Mouse (Mus musculus) frontal cortex, postnatal 10 days (tissue): ENCODE data around the gene Gm12248.
A peak's percentile ranks its signal among the peaks of the same experiment; 100 is the strongest.
"Not testable (repeated sequence)": the region's sequence is repeated elsewhere in the genome, so short reads cannot be mapped to it uniquely, and the experiment has no call there.

Experiments
- DNase-seq, 2 experiments: peaks; one replicate each; pipeline ENCODE4 v3.0.0; 2022; ENCODE audit warnings: low spot score in 2 of 2, mixed read lengths in 1 of 2

Gm12248 gene

DNA sequence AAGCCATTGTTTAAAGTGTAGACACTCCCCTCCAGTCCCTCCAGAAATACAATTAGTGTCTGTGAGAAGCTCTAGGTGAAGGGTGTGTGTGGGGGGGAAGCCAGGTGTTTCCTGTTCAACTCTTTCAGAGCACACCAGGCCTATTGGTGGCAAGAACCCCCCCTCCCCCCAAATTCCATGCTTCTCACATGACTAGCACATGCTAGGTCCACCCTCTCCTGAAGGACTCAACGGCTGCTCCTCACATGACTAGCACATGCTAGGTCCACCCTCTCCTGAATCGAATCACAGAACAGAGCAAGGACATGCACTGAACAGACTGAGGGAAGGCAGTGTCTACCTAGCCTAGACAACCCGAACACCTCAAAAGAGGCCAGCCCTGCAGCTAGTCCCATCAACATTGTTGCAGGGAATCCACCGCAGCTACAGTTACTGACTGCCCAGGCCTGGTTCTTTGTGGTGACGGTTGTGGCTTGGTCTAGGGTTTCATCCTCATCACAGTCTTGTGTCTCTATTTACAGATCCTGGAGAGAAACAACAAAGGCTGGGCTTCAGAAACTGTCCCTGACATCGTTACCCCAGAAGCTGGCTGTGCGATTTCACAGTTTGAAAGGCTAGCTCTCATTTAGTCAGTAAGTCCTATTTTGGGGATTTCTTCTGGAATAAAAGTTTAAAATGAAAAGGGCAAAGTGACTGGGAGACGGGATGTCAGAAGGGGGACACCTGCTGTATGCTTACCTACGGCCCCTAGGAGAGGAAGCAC, 9.8 kb upstream of the Gm12248 start:
- no peak for DNase-seq

DNA sequence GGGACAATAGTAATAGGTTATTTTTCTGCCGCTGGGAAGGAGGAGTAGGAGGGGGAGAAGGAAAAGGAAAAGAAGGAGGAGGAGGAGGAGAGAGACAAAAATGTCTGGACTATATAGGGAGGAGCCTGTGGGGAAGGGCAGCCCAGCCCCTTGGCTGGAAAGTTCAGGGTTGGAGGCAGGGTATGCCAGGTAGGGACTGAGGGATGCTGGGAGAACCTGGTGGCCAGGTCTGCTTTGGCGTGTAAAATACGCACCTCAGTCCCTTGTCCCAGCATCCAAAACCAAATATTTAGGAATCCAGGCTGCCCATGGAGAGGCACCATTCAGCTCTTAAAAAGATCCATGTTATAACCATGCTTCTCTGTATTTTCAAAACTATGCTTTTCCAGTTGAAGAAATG, 9.2 kb upstream of the Gm12248 start:
- DNase-seq: no peak

DNA sequence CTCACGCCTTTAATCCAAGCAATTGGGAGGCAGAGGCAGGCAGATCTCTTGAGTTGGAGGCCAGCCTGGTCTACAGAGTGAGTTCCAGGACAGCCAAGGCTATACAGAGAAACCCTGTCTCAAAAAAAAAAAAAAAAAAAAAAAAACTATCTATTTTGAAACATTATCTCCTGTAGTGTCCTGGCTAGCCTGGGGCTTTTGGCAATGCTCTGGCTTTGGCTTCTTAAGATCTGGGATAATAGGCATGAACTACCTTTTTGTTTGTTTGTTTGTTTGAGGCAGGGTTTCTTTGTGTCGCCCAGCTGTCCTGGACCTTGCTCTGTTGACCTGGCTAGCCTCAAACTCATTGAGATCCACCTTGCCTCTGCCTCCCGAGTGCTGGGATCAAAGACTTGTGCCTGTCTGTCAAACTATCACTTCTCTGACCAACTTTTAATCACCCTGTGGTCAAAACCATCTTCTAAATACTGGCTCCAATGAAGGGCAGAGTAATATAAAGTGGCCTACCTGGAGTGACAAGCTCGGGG, 8.3 kb upstream of the Gm12248 start:
- no peak for DNase-seq

DNA sequence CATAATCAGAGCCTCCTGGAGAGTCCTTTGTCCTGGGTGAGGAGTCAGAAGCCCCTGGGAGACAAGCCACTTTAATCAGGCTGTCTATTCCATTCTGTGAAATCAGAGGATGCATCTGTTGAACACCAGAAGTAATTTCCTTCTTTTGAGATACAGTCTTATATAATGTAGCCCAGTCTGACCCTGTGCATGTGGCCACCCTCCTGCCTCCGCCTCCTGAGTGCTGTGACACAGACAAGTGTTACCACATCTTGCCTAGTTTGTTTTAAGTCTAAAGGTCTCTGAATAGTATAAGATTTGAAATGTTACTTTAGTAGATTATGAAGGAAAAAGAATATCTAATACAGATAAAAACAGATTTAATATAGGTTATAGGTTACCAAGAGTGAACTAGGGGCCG, 7.1 kb upstream of the Gm12248 start:
- DNase-seq: no peak

DNA sequence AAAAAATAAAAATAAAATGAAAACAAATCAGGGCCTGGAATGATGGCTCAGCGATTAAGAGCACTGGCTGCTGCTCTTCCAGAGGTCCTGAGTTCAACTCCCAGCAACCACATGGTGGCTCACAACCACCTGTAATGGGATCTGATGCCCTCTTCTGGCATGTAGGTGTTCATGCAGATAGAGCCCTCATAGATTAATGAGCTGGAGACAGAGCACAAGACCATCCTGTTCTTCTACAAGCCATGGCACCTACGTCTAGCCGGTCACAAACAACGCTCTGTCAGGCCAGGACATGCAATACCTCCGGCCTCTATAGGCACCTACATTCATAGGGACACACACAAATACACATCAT, 5.4 kb upstream of the Gm12248 start:
- DNase-seq: not testable (repeated sequence)

DNA sequence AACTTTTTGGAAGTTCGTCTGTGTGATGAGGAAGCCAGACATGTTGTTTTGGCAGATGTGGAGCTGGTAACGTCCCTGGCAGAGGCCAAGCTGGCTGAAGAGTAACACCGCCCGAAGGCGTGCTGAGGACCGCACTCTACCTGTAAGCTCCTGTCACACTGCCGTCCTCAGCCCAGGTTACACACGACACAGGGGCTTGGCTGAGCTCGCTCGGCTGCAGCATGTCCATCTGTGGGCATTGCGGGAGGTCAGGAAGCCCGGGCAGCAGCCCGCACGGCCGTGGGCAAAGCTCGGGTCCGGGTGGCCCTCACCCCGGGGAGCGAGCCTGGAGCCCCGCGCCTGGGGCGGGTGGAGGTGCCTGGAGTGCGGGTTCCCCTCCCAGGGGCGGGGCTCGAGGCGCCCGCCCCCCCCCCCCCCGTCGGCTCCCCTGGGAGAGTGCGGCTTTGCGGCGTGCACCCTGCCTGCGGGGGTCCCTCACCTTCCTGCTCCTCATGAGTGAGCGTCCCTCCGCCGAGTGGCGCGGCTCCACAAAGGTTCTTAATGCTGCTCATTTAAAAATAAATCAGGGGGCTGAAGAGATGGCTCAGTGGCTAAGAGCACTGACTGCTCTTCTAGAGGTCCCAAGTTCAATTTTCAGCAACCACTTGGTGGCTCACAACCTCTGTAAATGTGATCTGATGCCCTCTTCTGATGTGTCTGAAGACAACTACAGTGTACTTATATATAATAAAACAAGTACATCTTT, 4.9 kb upstream of the Gm12248 start:
- no peak for DNase-seq

DNA sequence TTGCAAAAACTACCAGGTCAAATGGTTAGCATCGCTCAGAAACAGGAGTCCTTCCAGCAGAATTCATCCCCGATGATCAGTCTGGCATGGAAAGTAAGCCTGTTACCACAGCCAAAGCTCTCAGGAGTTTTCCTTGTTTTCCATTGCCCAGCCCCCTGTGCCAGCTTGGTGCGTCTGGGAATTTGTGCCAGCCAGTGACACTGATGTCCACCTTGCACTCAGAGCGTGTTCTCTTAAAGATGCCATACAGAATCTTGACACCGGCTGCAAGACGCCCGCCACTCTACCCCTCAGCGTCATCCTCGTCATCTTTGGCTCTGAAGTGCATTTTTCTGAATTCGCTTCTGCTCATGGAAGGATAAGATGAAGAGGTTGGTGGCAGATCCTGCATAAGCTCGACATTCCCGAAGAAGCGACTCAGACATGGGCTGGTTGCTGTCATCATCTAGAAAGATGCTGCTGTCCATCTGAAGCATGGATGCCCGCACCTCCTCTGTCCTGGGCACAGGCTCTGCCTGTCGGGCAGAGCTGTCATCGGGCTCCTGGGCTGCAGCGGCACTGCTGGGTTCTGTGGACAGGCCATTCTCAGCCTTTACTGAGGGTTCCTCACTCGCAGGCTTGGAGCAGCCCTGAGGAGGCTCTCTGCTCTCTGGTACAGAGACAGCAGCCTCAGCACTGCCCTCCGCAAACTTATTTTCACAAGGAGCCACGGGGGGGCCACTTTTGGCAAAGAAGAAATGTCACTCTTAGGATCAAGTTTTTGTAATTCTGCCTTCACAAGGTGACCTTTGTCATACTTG, 4.1 kb upstream of the Gm12248 start:
- no peak for DNase-seq

DNA sequence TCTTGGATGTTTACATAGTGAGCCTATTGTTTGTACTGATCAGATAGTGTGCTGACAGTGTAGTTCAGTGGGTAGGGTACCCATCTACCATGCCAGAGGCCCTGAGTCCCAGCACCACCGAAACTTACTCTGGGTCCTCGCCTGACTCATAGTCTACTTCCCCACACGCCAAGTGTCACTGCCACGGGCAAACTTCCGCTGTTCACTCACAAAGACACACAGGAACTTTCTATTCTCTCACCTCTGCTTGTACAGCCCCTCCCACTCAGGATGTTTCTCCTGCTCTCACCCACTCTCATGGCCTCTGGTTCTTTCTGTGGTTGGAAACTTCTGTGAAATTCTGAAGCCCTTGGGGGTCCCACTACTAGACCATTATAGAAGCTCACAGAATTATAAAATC, 3.2 kb upstream of the Gm12248 start:
- no peak for DNase-seq

DNA sequence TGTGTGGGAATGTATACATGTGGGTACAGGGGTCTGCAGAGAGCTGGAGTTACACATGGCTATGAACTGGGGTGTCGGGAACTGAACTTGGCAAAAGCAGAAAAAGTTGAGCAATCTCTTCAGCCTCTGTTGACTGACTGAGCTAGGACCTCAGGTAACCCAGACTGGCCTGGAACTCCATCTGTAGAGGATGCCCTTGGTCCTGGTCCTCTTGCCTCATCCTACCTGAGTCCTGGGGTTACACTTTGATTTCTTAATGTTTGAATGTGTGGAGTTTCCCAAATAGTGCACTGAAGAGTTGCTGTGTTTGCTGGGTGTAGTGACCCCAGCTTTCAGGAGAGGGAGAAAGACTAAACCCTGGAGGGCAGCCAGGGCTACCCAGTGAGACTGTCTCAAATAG, 2.6 kb upstream of the Gm12248 start:
- DNase-seq: no peak

DNA sequence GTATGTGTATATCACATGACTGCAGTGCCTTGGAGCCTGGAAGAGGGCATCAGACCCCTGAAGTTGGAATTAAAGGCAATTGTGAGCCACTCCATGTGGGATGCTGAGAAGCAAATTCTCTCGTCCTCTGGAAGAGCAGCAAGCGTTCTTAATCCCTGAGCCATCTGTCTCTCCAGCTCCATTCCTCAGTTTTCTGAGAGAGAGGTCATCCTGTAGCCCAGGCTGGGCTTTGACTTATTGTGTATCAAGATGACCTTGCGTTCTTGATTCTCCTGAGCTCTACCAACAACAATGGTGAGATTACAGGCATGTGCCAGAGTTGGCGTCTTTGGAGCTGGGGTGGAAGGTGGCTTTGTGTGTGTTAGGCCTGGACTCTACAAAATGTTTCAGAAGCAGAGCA, 1.8 kb upstream of the Gm12248 start:
- DNase-seq: no peak

DNA sequence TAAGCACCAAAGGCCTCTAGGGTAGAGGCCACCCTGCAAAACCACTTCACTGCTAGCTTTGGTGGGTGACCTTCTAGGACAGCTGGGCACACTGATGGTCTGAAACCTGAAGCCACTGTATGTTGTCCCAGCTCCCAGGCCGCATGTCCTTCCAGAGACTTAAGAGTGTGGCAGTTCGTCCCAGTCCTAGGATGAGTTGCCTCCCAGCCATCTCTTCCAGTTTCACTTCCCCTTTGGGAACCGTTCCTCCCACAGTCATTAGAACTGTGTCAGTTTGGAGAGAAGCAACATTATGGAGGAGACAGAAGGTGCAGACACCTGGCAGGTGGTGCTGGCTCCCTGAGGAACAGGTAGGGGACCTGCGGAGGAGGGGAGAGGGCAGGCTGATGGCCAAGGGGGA, 393 bp downstream of the Gm12248 start:
- DNase-seq: no peak

DNA sequence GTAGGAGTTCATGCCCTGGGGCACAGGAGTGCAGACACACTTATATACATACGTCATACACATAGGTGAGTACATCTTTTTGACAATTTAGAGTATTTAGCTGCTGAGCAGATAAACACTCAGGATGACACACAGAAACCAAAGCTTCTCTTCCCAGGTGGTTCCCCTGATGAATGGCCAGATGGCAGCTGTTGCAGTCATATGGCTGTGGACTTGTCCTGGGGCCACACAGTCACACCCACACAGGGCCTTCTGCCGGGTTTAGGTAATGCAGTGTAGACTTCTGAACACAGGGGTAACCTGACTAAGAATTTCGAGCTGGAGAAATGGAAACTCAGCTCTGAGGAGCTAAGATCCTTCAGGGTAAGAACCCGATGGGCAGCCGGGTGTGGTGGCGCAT, 11.2 kb downstream of the Gm12248 start:
- no peak for DNase-seq

DNA sequence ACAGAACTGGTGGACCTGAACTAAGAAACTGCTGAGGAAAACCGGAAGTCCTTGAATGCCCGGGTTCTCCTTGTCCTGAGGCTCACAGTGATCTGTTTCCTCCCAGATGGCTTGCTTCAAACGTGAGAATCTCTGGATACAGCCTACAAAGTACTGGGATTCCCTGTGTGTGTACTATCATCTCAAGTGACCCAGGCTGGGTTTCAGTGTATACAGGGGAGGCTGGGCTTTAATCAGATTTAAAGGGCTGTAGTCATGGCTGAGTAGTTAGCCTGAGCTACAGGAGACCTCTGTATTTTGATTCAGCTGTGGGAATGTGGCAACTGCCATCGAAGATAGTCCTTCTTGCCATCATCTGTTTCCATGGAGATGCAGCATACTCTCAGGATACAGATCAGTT, 15.7 kb downstream of the Gm12248 start:
- no peak for DNase-seq

DNA sequence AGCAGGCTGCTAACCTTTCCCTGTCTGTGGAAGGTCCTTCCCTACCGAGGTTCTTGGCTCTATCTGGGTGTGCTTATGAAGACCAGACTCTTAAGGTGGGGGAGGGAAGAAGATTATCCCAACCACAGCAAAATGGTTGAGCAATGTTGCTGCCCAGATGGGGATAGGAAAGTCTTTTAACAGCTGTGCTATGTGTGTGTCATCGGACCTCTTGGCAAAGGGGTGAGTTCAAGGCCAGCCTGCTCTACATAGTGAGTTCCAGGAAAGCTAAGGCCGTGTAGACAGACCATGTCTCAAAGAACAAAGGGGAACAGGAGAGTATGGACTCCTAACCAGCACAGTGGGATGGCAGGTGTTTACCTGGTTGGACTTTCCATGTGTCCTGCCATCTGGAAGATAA, 20.0 kb downstream of the Gm12248 start:
- DNase-seq: no peak

DNA sequence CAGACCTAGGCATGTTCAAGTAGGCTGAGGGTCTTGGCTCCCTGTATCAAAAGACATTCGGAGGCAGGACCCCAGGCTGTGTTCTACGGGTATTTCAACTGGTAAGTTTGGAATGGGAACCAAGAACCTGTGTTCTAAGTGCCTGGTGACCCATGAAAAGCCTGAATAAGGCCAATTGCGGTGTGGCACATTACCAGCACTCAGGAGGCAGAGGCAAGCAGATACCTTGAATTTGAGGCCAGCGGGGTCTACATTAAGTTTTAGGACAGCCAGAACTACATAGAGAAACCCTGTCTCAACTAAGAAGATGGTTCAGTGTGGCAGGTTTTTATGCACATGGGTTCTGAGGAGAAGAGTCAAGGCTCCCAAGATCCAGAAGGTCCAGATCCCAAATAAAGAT, 27.9 kb downstream of the Gm12248 start:
- DNase-seq: no peak

DNA sequence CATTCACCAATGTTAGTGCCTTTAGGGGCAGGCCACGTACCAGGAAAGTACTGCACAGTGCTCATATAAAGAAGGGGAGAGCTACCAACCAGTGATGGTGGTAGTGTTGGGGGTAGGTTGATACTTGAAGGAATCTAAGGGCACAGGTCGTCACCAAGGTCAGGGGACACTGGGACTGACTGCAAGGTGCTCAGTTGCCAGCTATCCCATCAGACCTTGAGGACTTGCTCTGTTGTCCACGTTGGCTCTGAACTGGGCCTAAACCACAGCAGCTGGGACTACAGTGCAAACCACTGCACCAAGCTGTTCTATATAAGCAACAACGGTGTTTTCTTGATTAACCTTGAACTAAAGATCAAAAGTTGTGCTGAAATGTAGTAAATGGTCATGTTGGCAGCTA, 30.3 kb downstream of the Gm12248 start:
- DNase-seq: no peak

DNA sequence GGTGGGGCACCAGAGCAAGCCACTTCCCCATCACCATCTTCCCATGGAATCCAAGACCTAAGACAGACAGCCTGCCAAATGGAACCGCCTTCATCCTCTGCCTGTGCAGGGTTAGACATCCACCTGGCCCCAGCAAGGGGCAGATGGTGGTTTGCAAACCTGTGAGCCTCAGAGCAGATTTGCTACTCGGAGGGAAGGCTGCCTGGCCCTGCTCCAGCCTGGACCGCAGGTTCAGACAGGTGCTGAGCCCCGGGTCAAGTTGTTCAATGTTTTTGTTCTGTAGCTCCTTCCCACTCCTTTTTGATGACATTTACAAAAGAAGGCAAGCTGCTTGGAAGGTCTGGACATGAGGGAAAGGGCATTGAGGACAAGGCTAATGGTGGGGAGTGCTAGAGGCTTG, 31.7 kb downstream of the Gm12248 start:
- not testable (repeated sequence) for DNase-seq

DNA sequence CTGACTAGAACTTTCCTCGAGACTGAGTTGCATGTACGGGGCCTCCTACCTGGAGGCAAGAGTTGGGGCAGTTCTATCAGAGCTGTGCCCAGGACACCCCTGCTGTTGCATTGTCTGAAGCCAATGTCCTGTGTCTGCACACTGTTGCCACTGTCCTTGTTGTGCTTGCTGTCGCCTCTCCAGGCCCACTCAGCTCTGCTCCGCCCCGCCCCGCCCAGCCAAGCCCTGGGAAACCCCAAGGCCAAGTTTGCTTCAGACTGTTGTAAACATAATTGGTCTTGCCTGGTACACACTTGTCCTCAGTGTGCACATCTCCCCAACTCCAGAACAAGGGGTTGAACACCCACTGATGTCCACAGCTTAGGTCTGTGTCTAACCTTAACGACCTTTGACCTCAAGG, 33.2 kb downstream of the Gm12248 start:
- not testable (repeated sequence) for DNase-seq

DNA sequence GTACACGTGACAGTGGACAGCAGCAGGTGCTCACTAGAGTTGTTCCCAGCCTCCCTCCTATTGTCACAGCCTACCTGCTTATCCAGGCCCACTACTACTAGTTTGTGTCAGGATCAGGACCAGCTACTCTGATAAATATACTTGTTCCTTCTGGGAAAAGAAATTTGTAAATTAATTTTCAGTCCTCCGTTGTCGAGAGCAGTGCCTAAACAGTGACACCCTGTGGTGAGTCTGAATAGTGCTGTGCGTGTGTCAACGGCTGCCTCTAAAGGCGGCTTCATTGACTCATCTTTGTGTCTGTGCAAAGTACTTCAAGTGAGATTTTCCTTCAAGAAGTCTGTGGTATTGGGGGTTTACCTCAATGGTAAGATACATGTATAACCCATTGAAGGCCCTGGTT, 35.5 kb downstream of the Gm12248 start:
- DNase-seq: peak in 1 of 2 experiments; percentile 48

DNA sequence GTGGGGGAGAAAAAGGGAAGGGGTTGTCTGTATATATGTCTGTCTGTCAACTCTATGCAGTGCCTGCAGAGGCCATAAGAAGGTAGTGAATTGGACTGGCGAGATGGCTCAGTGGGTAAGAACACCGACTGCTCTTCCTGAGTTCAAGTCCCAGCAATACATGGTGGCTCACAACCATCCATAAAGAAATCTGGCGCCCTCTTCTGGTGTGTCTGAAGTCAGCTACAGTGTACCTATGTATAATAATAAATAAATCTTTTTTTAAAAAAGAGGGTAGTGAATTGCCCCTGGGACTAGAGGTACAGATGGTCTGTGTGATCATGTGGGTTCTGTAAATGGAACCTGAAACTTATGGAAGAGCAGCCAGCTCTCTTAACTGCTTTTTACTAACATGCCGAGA, 46.5 kb downstream of the Gm12248 start:
- no peak for DNase-seq

DNA sequence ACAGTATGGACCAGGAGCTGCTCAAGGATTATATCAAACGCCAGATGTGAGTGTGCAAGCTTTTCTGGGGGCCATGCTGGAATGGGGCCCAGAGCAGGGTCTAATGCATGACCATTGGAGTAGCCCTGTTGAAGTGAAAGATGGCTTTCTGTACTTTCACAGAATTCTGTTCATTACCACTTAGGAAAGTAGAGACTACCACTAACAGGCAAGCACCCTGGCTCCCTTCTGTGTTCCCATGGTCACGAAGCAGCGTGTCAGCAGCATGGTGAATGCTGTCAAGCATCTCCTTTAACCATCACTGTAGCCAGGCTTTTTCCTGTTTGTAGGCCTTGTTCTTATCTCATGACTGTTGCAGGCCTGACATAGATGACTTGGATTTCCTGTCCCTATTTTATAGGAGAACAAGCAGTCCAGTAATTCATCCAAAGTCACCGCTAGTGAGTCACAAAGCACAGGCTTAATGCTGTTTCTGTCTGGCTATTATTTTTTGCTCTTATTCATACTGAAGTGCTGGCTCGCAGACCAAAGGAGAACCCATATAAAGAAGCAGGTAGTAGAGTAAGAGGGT, 50.0 kb downstream of the Gm12248 start:
- no peak for DNase-seq

DNA sequence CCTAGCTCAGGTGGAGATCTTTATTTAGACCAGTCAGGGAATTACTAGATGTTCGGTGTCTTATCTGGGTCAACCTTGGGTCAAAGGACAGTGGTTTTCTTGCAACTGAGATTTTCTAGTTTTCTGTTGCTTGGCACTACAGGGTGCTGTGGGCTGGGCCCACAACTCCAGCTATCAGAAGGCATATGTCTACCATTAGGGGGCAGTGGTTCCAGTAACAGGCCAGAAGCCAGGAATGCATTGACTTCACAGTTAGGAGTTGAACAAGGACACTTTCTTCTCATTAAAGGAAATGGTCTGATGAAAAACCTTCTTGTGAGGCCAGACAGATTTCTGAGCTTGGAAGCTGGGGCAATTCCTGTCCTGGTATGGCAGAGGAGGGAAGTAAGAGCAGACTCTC, 53.9 kb downstream of the Gm12248 start:
- no peak for DNase-seq
